Mouse (Mus musculus): ENCODE data around the gene Adam15.
A peak's percentile ranks its signal among the peaks of the same experiment; 100 is the strongest.

Adam15 gene

GRCm38 (mm10) chr3:89349869-89350501 is at the start of gene Adam15:
Gene Adam15 (minus strand): TSS chr3:89349996.
- peak; percentile 89 for DNase-seq (ENCODE audit: low read depth, low spot score)

- DNase-seq (ENCODE audit: low read depth, low spot score) = no peak
Observed at GRCm38 (mm10) chr3:89396654-89397005, 46.8 kb upstream of the Adam15 start.

GRCm38 (mm10) chr3:89395806-89396653 is 46.2 kb upstream of the Adam15 start:
- peak; percentile 90 for DNase-seq (ENCODE audit: low read depth, low spot score)

GRCm38 (mm10) chr3:89395419-89395805 is 45.6 kb upstream of the Adam15 start:
- no peak for DNase-seq (ENCODE audit: low read depth, low spot score)

GRCm38 (mm10) chr3:89394894-89395256 is 45.1 kb upstream of the Adam15 start:
- peak; percentile 97 for DNase-seq (ENCODE audit: low read depth, low spot score)

- DNase-seq (ENCODE audit: low read depth, low spot score) = peak; percentile 85
Observed at GRCm38 (mm10) chr3:89394006-89394893, 44.5 kb upstream of the Adam15 start, which contains the start of gene Zbtb7b. Gene Zbtb7b (minus strand): TSS chr3:89394776.

- peak; percentile 99 for DNase-seq (ENCODE audit: low read depth, low spot score)
Observed at GRCm38 (mm10) chr3:89393605-89394004, 43.8 kb upstream of the Adam15 start.

GRCm38 (mm10) chr3:89392871-89393311 is 43.1 kb upstream of the Adam15 start:
- DNase-seq (ENCODE audit: low read depth, low spot score) = no peak

- peak; percentile 51 for DNase-seq (ENCODE audit: low read depth, low spot score)
Observed at GRCm38 (mm10) chr3:89391663-89392511, 42.1 kb upstream of the Adam15 start.

- DNase-seq (ENCODE audit: low read depth, low spot score) = no peak
Observed at GRCm38 (mm10) chr3:89390699-89391662, 41.2 kb upstream of the Adam15 start.

- no peak for DNase-seq (ENCODE audit: low read depth, low spot score)
Observed at GRCm38 (mm10) chr3:89390111-89390515, 40.3 kb upstream of the Adam15 start.

GRCm38 (mm10) chr3:89388901-89389740 is 39.3 kb upstream of the Adam15 start:
- DNase-seq (ENCODE audit: low read depth, low spot score) = peak; percentile 62

- no peak for DNase-seq (ENCODE audit: low read depth, low spot score)
Observed at GRCm38 (mm10) chr3:89388134-89388881, 38.5 kb upstream of the Adam15 start.

GRCm38 (mm10) chr3:89387632-89388031 is 37.8 kb upstream of the Adam15 start:
- no peak for DNase-seq (ENCODE audit: low read depth, low spot score)

GRCm38 (mm10) chr3:89386438-89387420 is 36.9 kb upstream of the Adam15 start:
- no peak for DNase-seq (ENCODE audit: low read depth, low spot score)

GRCm38 (mm10) chr3:89385451-89385850 is 35.7 kb upstream of the Adam15 start:
- no peak for DNase-seq (ENCODE audit: low read depth, low spot score)
